Mouse (Mus musculus) liver, postnatal 0 days (tissue): ENCODE data around the gene Acsbg1.
A peak's percentile ranks its signal among the peaks of the same experiment; 100 is the strongest.

ENCODE experiments used
- CTCF ChIP-seq: sonication (generic); IDR thresholded peaks from 2 replicates; pipeline ENCODE4 v1.5.1; 2016; ENCODE audit warnings: antibody characterized with exemption, low read depth
- EP300 ChIP-seq: IDR thresholded peaks from 2 replicates; pipeline ENCODE4 v1.6.1; 2016; ENCODE audit warnings: antibody characterized with exemption, low read depth, mild to moderate bottlenecking

DNA sequence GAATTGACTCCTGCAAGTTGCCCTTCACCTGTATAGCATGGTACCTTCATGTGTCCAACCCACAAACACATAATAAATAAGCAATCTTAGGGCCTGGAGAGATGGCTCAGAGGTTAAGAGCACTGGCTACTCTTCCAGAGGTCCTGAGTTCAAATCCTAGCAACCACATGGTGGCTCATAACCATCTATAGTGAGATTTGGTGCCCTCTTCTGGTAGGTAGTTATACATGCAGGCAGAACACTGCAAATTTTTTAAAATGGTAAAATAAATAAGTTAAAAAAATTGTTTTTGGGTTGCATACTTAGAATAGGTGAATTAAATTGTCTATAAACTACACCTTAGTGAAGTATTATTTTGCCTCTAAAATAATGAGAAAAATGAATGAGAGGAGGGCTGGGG is 30.8 kb downstream of the Acsbg1 start:
- TF ChIP-seq CTCF (peak; percentile 44), EP300 (no peak)
